ENCODE assay signal across 7 mouse cellular contexts in the genomic region with DNA sequence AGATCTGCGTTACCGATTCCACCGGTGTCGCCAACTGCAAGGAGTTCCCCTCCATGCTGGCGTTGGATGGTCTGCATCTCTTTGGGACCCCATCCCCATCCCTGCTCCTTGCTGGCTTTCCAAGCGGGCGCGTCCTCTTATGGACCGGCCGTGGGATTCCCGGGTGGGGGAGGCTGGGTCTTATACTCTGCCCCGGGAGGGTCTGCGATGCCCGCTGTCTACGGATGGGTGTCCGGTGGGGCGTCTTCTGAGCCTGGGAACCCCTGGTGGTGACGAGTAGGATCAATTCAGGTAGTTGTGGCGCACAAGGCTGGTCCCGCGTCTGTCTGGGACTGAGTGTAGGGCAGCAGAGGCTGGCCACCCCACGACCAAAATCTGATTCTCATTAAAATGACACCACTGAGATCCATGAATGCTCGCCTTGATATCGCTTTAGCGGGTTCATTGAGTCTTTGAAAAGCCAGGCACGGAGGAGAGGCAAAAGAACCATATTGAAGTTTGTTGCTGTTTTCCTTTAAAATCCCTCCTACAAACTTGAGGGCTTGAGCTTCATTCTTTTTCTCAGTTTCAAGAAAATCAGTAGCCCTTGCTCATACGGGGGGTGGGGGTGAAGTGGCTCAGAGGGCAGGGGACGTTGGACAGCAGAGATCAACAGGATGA.
DNase-seq lines count a peak whose midpoint lies in the region; ATAC-seq and TF ChIP-seq lines count a peak whose summit lies in the region.

No protein-coding gene starts in this region.

- no peak for TF ChIP-seq CTCF in lung, adult 2 months (IDR thresholded peaks at IDR 0.05; ENCODE audit: insufficient read depth, low read length)

- H3K9me3 ChIP-seq in hindbrain, embryonic 12.5 days (replicated peaks) = no peaks in the 10 kb centered on the region

- peak overlapping the region; percentile 98 for H3K4me2 ChIP-seq in hindbrain, embryonic 12.5 days (replicated peaks)

- no peak for TF ChIP-seq POLR2A in lung, adult 2 months (IDR thresholded peaks at IDR 0.05; ENCODE audit: borderline replicate concordance, extremely low read depth, low read depth, low read length)

- ATAC-seq in hindbrain, embryonic 12.5 days (ENCODE audit: low FRiP score) = peak; percentile 70
- peak; percentile 73 for ATAC-seq in megakaryocyte-erythroid progenitor cell, adult 5-6 weeks (replicated peaks; ENCODE audit: low FRiP score, low TSS enrichment, poor library complexity, severe bottlenecking)

- WGBS in lung, adult 2 months = 2% methylated on average over 28 of the region's 28 CpGs
- 1% methylated on average over 28 of the region's 28 CpGs for WGBS in hindbrain, embryonic 12.5 days

- no peaks in the 10 kb centered on the region for H3K36me3 ChIP-seq in hindbrain, embryonic 12.5 days

- H3K4me1 ChIP-seq in lung, adult 2 months (ENCODE audit: control insufficient read depth, insufficient read depth, low read length) = no peaks in the 10 kb centered on the region; the same call in 1 of the 2 replicates
- H3K4me1 ChIP-seq in hindbrain, embryonic 12.5 days = peaks cover 14% of the 10 kb centered on the region; the same call in 1 of the 2 replicates

- H3K27me3 ChIP-seq in hindbrain, embryonic 12.5 days = peaks cover 49% of the 10 kb centered on the region

- H3K27ac ChIP-seq in hindbrain, embryonic 12.5 days = no peak overlapping the region

- peak overlapping the region; percentile 50 for H3K4me3 ChIP-seq in lung, adult 2 months (replicated peaks; ENCODE audit: extremely low read depth, low read depth, low read length)
- peak overlapping the region; percentile 54 for H3K4me3 ChIP-seq in hindbrain, embryonic 12.5 days

- peak; percentile 30 for DNase-seq in lung, adult 2 months
- DNase-seq in lung, postnatal 25 days (ENCODE audit: low spot score) = no peak
- DNase-seq in embryo, embryonic 11 days = peak; percentile 59
- DNase-seq in thymus, postnatal 10 days (ENCODE audit: low spot score in 2 of 2) = peak; percentile 16 to 39
- DNase-seq in ovary, postnatal 36 days (ENCODE audit: low spot score) = no peak

- peak overlapping the region; percentile 47 for H3K9ac ChIP-seq in hindbrain, embryonic 12.5 days

Comparison
In these comparisons a context has a peak if more than half of its experiments do, and no peak if none do; other contexts are left out.
1. DNase-seq: peak in lung, adult 2 months (single experiment), embryo, embryonic 11 days (single experiment) and thymus, postnatal 10 days (2 of 2); none in lung, postnatal 25 days (single experiment) and ovary, postnatal 36 days (single experiment).